Mouse (Mus musculus) G1E (cell line): ENCODE data around the gene Lrba.

Experiments used
- CTCF ChIP-seq: IDR thresholded peaks from 2 replicates; pipeline ENCODE4 v1.5.1; 2012; ENCODE audit warnings: low read depth, low read length, inconsistent platforms, mixed read lengths
- GATA1 ChIP-seq: IDR thresholded peaks from 2 replicates; pipeline ENCODE4 v1.6.1; 2012; ENCODE audit warnings: borderline replicate concordance, low read length, inconsistent platforms, mixed read lengths

DNA sequence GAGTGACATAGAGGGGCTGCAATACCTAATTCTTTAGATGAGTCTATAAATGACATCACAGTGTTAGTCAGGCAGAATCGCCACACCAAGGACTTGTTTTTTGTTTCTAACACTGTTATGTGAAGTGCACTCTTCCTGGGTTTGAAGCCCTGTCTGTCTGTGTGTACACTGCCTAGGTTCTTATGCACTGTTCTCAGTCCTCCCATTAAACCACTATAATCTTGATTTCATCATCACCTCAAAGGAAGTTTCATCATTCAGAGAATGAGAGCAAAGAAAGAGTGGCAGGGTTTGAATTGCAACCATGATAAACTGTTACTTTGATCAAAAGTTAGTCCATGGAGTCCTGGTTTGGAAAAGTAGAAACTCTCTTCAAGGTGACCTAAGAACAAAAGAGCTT, 532.1 kb downstream of the Lrba start:
- TF ChIP-seq CTCF = no peak
- TF ChIP-seq GATA1 = no peak
